Mouse (Mus musculus) ES-E14 (cell line): ENCODE results near the gene Ppie. TPM values are rescaled to one million over a fixed set of nuclear protein-coding genes. Genes with fewer than 3 reads are reported as not detected.

Source experiments
- DNase-seq: peaks from one replicate; pipeline ENCODE4 v3.0.0-alpha.2; 2013; ENCODE audit warnings: low read depth, low spot score
- H3K27ac ChIP-seq: 2 replicates; pipeline ENCODE4 v1.5.1; 2012; ENCODE audit warnings: low read depth, mild to moderate bottlenecking, low read length, moderate library complexity, mixed read lengths; ENCODE audit not compliant: poor library complexity, insufficient read depth, severe bottlenecking
- H3K36me3 ChIP-seq: 2 replicates; pipeline ENCODE4 v1.6.1; 2012; ENCODE audit warnings: mild to moderate bottlenecking, low read length, moderate library complexity, mixed read lengths; ENCODE audit not compliant: control insufficient read depth, poor library complexity, insufficient read depth, severe bottlenecking
- H3K4me1 ChIP-seq, 2 experiments: fragments of 150-350 bp in 1 of 2; sonication (generic) in 1 of 2; 2 replicates each; pipeline ENCODE4 v1.6.1; 2012; ENCODE audit warnings: low read length in 2 of 2, mild to moderate bottlenecking in 1 of 2, mixed read lengths in 1 of 2; ENCODE audit not compliant: control insufficient read depth in 2 of 2, insufficient read depth in 2 of 2, poor library complexity in 1 of 2
- H3K4me3 ChIP-seq, 2 experiments: fragments of 150-350 bp in 1 of 2; sonication (generic) in 1 of 2; 2 replicates each; pipeline ENCODE4 v1.5.1; 2012; ENCODE audit warnings: low read length in 2 of 2, low read depth in 1 of 2, mild to moderate bottlenecking in 1 of 2, mixed read lengths in 1 of 2; ENCODE audit not compliant: insufficient read depth in 1 of 2, poor library complexity in 1 of 2, severe bottlenecking in 1 of 2
- H3K9ac ChIP-seq: 2 replicates; pipeline ENCODE4 v1.6.1; 2012; ENCODE audit warnings: low read depth, mild to moderate bottlenecking, low read length, mixed read lengths; ENCODE audit not compliant: poor library complexity, insufficient read depth, severe bottlenecking
- H3K9me3 ChIP-seq: fragments of 150-350 bp; sonication (generic); 2 replicates; pipeline ENCODE4 v1.6.1; 2012; ENCODE audit warnings: low read depth, mild to moderate bottlenecking, low read length; ENCODE audit not compliant: control insufficient read depth, insufficient read depth
- CHD2 ChIP-seq: IDR thresholded peaks from 2 replicates; pipeline ENCODE4 v1.6.1; 2014; ENCODE audit warnings: mild to moderate bottlenecking, low read depth, low read length, inconsistent platforms
- HCFC1 ChIP-seq: IDR thresholded peaks from 2 replicates; pipeline ENCODE4 v1.6.1; 2012; ENCODE audit warnings: low read length, inconsistent platforms, borderline replicate concordance; ENCODE audit not compliant: insufficient read depth
- MAFK ChIP-seq: IDR thresholded peaks from 2 replicates; pipeline ENCODE4 v1.6.1; 2014; ENCODE audit warnings: mild to moderate bottlenecking, low read depth, low read length, inconsistent platforms; ENCODE audit not compliant: insufficient read depth
- ZC3H11A ChIP-seq: IDR thresholded peaks from 2 replicates; pipeline ENCODE4 v1.6.1; 2012; ENCODE audit warnings: low read depth, mild to moderate bottlenecking, inconsistent platforms, low read length, borderline replicate concordance
- ZNF384 ChIP-seq: IDR thresholded peaks from 2 replicates; pipeline ENCODE4 v1.6.1; 2012; ENCODE audit warnings: low read depth, low read length, inconsistent platforms
- in situ Hi-C, 2 experiments: fragments of 600-800 bp; cut with MboI; formaldehyde crosslinking; loops; one replicate each; pipeline ENCODE4 v1.15.1; 2025; ENCODE audit warnings: low sequenced_read_pairs in 2 of 2, inconsistent platforms in 1 of 2; ENCODE audit not compliant: unreplicated experiment in 2 of 2
- total RNA-seq: library from RNA; depleted of rRNA; stranded (reverse); fragments of 300-350 nt; gene quantifications from 2 replicates; pipeline ENCODE4 v1.2.3, GENCODE M21; 2012

Gene Ppie
- total RNA-seq, 1 experiment: 77.1 TPM

- no peak for DNase-seq
- no peak for TF ChIP-seq ZC3H11A
- TF ChIP-seq ZNF384: no peak
- in situ Hi-C loops: loop anchor here (10.0 to 25.0 kb wide), 3 partner anchors 90 to 173 kb away; partner anchors contain the start of gene Mycl (in 1 of the 2)
- Histone ChIP-seq H3K27ac (no peak overlapping the region), H3K9ac (no peak overlapping the region), H3K36me3 (no peaks in the 10 kb centered on the region), H3K9me3 (no peaks in the 10 kb centered on the region), H3K4me3 (no peak overlapping the region), H3K4me1 (peaks cover 0 to 3% of the 10 kb centered on the region in 2 experiments; a peak in 1 of 4 replicates)
Measured at GRCm38 (mm10) chr4:123085290-123085689, 54.5 kb downstream of the Ppie start.

GRCm38 (mm10) chr4:123083323-123083902 lies 56.3 kb downstream of the Ppie start:
- Histone ChIP-seq H3K9me3 (no peaks in the 10 kb centered on the region), H3K9ac (no peak overlapping the region), H3K4me1 (peaks cover 0 to 3% of the 10 kb centered on the region in 2 experiments; a peak in 1 of 4 replicates), H3K36me3 (no peaks in the 10 kb centered on the region), H3K4me3 (no peak overlapping the region), H3K27ac (no peak overlapping the region)
- DNase-seq: no peak
- TF ChIP-seq MAFK (0 out of 2 replicates have a peak, but pooled peaks have one; percentile 29), ZC3H11A (no peak)
- in situ Hi-C loops: loop anchor here (10.0 to 25.0 kb wide), 3 partner anchors 89 to 171 kb away; partner anchors contain the start of gene Mycl (in 1 of the 2)

- peak; percentile 71 for DNase-seq
- Histone ChIP-seq H3K36me3 (no peaks in the 10 kb centered on the region), H3K9ac (no peak overlapping the region), H3K9me3 (no peaks in the 10 kb centered on the region), H3K4me3 (no peak overlapping the region), H3K27ac (no peak overlapping the region), H3K4me1 (peaks cover 0 to 3% of the 10 kb centered on the region in 2 experiments; a peak in 1 of 4 replicates)
- TF ChIP-seq ZC3H11A (peak; percentile 78), HCFC1 (no peak), MAFK (no peak), ZNF384 (peak; percentile 97), CHD2 (no peak)
- in situ Hi-C loops: loop anchor here (10.0 to 25.0 kb wide), 3 partner anchors 88 to 170 kb away; partner anchors contain the start of gene Mycl (in 1 of the 2)
Measured at GRCm38 (mm10) chr4:123082283-123083163, 57.2 kb downstream of the Ppie start.

GRCm38 (mm10) chr4:123080791-123081190 lies 59.0 kb downstream of the Ppie start:
- Histone ChIP-seq H3K9me3 (no peaks in the 10 kb centered on the region), H3K4me3 (no peak overlapping the region; a peak in 1 of 4 replicates), H3K27ac (no peak overlapping the region), H3K4me1 (peaks cover 0 to 3% of the 10 kb centered on the region in 2 experiments; a peak in 1 of 4 replicates), H3K36me3 (no peaks in the 10 kb centered on the region), H3K9ac (no peak overlapping the region; the same call in 1 of the 2 replicates)
- TF ChIP-seq CHD2 (no peak), HCFC1 (no peak), ZNF384 (no peak), ZC3H11A (no peak), MAFK (no peak)
- DNase-seq: no peak
- in situ Hi-C loops: loop anchor here (10.0 to 25.0 kb wide), 3 partner anchors 86 to 168 kb away; partner anchors contain the start of gene Mycl (in 1 of the 2)
